In the genomic region with DNA sequence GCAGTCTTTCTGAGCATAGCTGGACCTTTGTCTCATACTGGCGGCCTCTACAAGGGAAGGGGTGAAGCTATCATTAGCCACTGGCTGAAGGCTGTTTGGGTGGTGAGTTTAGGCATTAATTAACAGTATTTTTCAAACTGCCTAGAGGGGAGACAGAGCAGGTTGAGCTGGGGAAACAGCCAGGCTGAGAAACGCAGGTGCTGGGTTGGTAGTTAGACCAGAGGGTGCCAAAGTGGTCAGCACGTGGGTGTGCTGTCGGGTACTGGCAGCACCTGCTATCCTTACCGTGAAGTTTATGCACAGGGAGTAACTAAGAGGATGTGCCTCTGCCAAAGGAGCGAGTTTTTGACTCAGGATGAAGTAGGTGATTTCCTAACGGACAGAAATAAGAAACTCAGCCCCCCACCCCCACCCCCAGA, we compare ENCODE assay signal across 10 mouse cellular contexts. TPM values are rescaled to one million over a fixed set of nuclear protein-coding genes. Genes with fewer than 3 reads are reported as not detected.
DNase-seq lines count a peak whose midpoint lies in the region; ATAC-seq and TF ChIP-seq lines count a peak whose summit lies in the region.
"Had no signal": no experiment of that assay in that cellular context is flagged by ENCODE, and none has a peak within 500 bp of the region (broad histone marks: within the 10 kb centered on the region; RNA-seq: fewer than 3 reads in every experiment).

No protein-coding gene starts in this region.

- TF ChIP-seq CTCF in left cerebral cortex, adult 2 months (IDR thresholded peaks at IDR 0.05): no peak
- TF ChIP-seq CTCF in hindbrain, postnatal 0 days (IDR thresholded peaks at IDR 0.05; ENCODE audit: low read depth): no peak

- no peaks in the 10 kb centered on the region for H3K36me3 ChIP-seq in hindbrain, postnatal 0 days (ENCODE audit: insufficient read depth, low read length)
- no peaks in the 10 kb centered on the region for H3K36me3 ChIP-seq in myocyte (ENCODE audit: control insufficient read depth, insufficient read depth)

- H3K27ac ChIP-seq in left cerebral cortex, adult 2 months: peak overlapping the region; percentile 29; the same call in 1 of the 2 replicates
- peak overlapping the region; percentile 1; the same call in 1 of the 2 replicates for H3K27ac ChIP-seq in hindbrain, postnatal 0 days

- peaks cover 3% of the 10 kb centered on the region; the same call in 1 of the 2 replicates for H3K4me1 ChIP-seq in hindbrain, postnatal 0 days (ENCODE audit: insufficient read depth, low read length)

- no peak for TF ChIP-seq POLR2A in myocyte (IDR thresholded peaks at IDR 0.05; ENCODE audit: insufficient read length, low read depth)

- H3K4me2 ChIP-seq in hindbrain, postnatal 0 days (ENCODE audit: low read depth, low read length): peak overlapping the region; percentile 3; the same call in 1 of the 2 replicates
- no peak overlapping the region for H3K4me2 ChIP-seq in myocyte (ENCODE audit: low read depth)

- intact Hi-C loops in left cerebral cortex, adult 2 months (cut with DNase I): no loop called here
- intact Hi-C loops in heart, postnatal 14 days (cut with DNase I): no loop called here

- DNase-seq in left cerebral cortex, adult 2 months (ENCODE audit: extremely low spot score in 1 of 2, low spot score in 2 of 2): no peak
- no peak for DNase-seq in left cerebral cortex, adult 9 months (ENCODE audit: low spot score in 2 of 2)
- peak; percentile 50 to 66 for DNase-seq in cerebellum, postnatal 14 days
- peak; percentile 46 for DNase-seq in hindbrain, postnatal 0 days (ENCODE audit: low spot score)
- DNase-seq in spleen, adult 18-20 months: no peak
- DNase-seq in layer of hippocampus, postnatal 14 days (ENCODE audit: low spot score in 2 of 2): no peak
- DNase-seq in heart, postnatal 14 days: no peak

- H3K4me3 ChIP-seq in left cerebral cortex, adult 2 months: no peak overlapping the region
- H3K4me3 ChIP-seq in hindbrain, postnatal 0 days (ENCODE audit: low read length): no peak overlapping the region
- H3K4me3 ChIP-seq in myocyte: no peak overlapping the region
- H3K4me3 ChIP-seq: erythroblast, embryonic 14.5 days had no signal

- no peak overlapping the region for H3ac ChIP-seq in myocyte (ENCODE audit: control insufficient read depth, insufficient read length)

- peaks cover 4% of the 10 kb centered on the region for H3K79me2 ChIP-seq in myocyte (ENCODE audit: control insufficient read depth, insufficient read depth)

- no peaks in the 10 kb centered on the region for H3K27me3 ChIP-seq in hindbrain, postnatal 0 days (ENCODE audit: insufficient read depth, low read length)
- no peaks in the 10 kb centered on the region for H3K27me3 ChIP-seq in myocyte (ENCODE audit: control insufficient read depth, insufficient read depth, insufficient read length)

- 20% methylated on average over 7 of the region's 7 CpGs for WGBS in hindbrain, postnatal 0 days

- H3K9ac ChIP-seq in hindbrain, postnatal 0 days (replicated peaks; ENCODE audit: low read length): no peak overlapping the region

- peak; percentile 58 for ATAC-seq in hindbrain, postnatal 0 days

- H3K9me3 ChIP-seq in hindbrain, postnatal 0 days (ENCODE audit: low read length): no peaks in the 10 kb centered on the region
- H3K9me3 ChIP-seq: G1E had no signal

TF ChIP-seq in myocyte, 11 proteins besides CTCF, POLR2A, EP300 and RAD21:
- TF ChIP-seq MYOG (IDR thresholded peaks at IDR 0.05; ENCODE audit: control insufficient read depth in 1 of 3, insufficient read depth in 1 of 3, insufficient read length in 2 of 3, low read depth in 2 of 3) (peak in 1 of 3 experiments; percentile 28), MYOD1 (IDR thresholded peaks at IDR 0.05; ENCODE audit: control insufficient read depth in 1 of 3, insufficient read length in 2 of 3, low read depth in 2 of 3) (peak in 2 of 3 experiments; percentile 27 to 73), USF1 (IDR thresholded peaks at IDR 0.05; ENCODE audit: low read depth) (no peak), CEBPB (IDR thresholded peaks at IDR 0.05; ENCODE audit: insufficient read depth, poor library complexity, severe bottlenecking) (no peak), POLR2AphosphoS2 (IDR thresholded peaks at IDR 0.05; ENCODE audit: insufficient read length, low read depth) (no peak)

RNA-seq across cellular contexts. Expression of gene Snx30, which starts 13.4 kb away (rescaled TPM):
- total RNA-seq in left cerebral cortex, adult 2 months (2021): 10 to 100 TPM; 33.4 to 37.2 TPM
- total RNA-seq in hindbrain, postnatal 0 days (2014; rRNA removed): 31.2 and 34.1 TPM in 2 replicates
- 15.8 and 18.3 TPM in 2 replicates for polyA plus RNA-seq in hindbrain, postnatal 0 days (2015; fragmentation: Nextera tagmentation; extraction: Ambion mirVana)
- polyA plus RNA-seq in myocyte (2012; fragmentation: generic; extraction: Trizol): 2.6 TPM
- total RNA-seq in layer of hippocampus, postnatal 14 days (2021): 10 to 100 TPM; 46.4 to 46.9 TPM
- total RNA-seq in heart, postnatal 14 days (2021): 1 to 10 TPM; 5.0 to 8.2 TPM

RNA-seq across cellular contexts. Expression of gene Inip, which starts 17.7 kb away (rescaled TPM):
- total RNA-seq in left cerebral cortex, adult 2 months (2021): 10 to 100 TPM; 22.3 to 23.1 TPM
- 20.3 and 20.7 TPM in 2 replicates for total RNA-seq in hindbrain, postnatal 0 days (2014; rRNA removed)
- polyA plus RNA-seq in hindbrain, postnatal 0 days (2015; fragmentation: Nextera tagmentation; extraction: Ambion mirVana): 40.2 and 40.5 TPM in 2 replicates
- polyA plus RNA-seq in myocyte (2012; fragmentation: generic; extraction: Trizol): 7.4 TPM
- 10 to 100 TPM; 20.2 to 22.7 TPM for total RNA-seq in layer of hippocampus, postnatal 14 days (2021)
- total RNA-seq in heart, postnatal 14 days (2021): 10 to 100 TPM; 10.3 to 12.3 TPM

Comparison
In these comparisons a context has a peak if more than half of its experiments do, and no peak if none do; other contexts are left out.
1. DNase-seq: peak in cerebellum, postnatal 14 days (2 of 2) and hindbrain, postnatal 0 days (single experiment); none in left cerebral cortex, adult 2 months (0 of 2), left cerebral cortex, adult 9 months (0 of 2), spleen, adult 18-20 months (0 of 2), layer of hippocampus, postnatal 14 days (0 of 2) and heart, postnatal 14 days (0 of 2).